Mouse (Mus musculus): Measurements from ENCODE around the gene Gpn3. TPM values are rescaled to one million over a fixed set of nuclear protein-coding genes. Genes with fewer than 3 reads are reported as not detected.
"Not testable (repeated sequence)": the region's sequence is repeated elsewhere in the genome, so short reads cannot be mapped to it uniquely, and the experiment has no call there.

Gpn3 gene
- total and polyA plus RNA-seq, 3 experiments: 24.6 to 48.0 (median 32.6) TPM

DNA sequence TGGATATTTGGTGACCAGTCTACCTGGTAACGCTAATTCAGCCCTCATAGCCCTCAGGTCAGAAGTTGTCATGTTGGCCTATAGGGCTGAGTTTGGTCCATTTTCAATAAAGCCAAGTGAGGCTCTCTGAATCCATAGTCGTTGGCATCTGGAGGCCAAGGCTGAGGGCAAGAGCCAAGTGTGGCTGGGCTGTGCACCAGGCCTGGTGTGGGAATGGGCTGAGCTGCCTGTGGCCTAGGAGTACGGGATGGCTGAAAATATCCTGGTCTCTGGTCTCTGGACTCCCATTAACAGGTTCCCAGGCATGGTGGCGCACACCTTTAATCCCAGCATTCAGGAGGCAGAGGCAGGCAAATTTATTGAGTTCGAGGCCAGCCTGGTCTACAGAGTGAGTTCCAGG lies 18.3 kb downstream of the Gpn3 start:
- no peak for DNase-seq

- DNase-seq: no peak
Measured at GRCm38 (mm10) chr5:122390671-122391070, 19.0 kb downstream of the Gpn3 start.

DNA sequence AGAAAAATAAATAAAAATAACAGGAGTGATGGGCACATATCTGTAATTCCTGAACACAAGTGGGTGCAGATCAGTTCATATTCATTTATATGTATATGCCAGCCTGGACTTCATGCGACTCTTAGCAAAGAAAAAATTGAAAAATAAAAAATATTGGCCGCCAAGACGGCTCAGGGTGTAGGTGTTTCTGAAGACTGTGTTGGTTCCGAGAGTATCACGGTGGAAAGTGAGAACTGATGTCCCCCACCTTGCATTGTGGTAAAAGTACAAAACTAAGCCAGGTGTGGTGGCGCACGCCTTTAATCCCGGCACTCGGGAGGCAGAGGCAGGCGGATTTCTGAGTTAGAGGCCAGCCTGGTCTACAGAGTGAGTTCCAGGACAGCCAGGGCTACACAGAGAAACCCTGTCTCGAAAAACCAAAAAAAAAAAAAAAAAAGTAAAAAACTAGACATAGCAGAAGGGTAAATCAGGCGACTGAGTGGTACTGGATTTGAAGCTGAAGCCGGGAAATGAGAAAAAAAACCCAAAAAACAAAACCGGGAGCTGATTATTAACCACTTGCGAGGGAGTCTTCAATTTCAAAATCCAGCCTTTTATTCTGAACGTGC lies 19.6 kb downstream of the Gpn3 start:
- no peak for DNase-seq

GRCm38 (mm10) chr5:122391786-122392180 lies 20.1 kb downstream of the Gpn3 start, which contains the start of gene Arpc3:
TSS of gene Arpc3 (plus strand) at chr5:122391878.
- peak; percentile 93 for DNase-seq

DNA sequence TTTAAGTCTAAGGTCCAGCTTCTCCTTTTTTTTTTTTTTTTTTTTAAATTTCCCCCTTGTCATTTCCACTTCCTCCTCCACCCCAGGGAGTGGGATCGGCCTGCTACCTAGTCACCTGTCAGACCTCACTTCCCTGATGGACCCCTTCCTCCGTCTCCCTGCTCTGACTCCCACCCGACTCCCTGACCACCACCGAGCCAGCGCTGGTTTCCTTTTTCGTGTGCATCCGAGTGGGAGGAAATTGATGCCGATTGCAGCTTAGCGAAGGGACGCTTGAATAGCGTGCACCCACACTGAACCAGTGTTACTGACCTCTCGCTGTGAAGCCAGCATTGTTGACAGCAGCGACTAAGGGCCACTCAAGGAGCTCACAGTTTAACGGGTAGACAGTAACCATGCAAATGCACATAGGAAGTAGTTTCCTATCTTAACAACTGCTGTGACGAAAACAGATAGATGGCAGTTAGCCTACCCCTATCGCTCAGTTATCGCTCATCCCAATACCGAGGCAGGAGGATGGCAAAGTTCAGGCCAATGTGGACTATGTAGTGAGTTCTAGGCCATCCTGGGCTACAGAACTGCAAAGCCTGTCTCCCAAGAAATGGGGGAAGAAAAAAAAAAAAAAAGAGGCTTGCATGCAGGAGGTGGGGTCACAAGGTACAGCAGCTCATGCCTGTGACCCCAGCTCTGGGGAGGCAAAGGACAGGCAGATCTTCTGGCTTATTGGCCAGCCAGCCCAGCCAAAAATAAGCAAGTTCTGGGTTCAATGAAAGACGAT lies 20.7 kb downstream of the Gpn3 start:
- DNase-seq: peak; percentile 40

DNA sequence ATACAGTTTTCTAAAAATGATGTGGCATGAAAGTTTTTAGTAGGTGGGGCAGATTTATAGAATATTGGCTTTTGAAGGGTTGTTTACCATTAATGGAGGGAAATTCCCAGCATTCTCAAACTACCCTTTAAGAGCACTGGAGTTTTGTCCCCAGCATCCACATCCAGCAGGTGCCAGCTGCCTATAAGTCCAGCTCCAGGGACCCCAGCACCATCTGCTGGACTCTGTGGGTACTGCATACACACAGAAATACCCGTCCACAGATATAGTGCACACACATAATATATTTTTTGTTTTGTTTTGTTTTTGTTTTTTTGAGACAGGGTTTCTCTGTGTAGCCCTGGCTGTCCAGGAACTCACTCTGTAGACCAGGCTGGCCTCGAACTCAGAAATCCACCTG lies 22.2 kb downstream of the Gpn3 start:
- peak; percentile 74 for DNase-seq

DNA sequence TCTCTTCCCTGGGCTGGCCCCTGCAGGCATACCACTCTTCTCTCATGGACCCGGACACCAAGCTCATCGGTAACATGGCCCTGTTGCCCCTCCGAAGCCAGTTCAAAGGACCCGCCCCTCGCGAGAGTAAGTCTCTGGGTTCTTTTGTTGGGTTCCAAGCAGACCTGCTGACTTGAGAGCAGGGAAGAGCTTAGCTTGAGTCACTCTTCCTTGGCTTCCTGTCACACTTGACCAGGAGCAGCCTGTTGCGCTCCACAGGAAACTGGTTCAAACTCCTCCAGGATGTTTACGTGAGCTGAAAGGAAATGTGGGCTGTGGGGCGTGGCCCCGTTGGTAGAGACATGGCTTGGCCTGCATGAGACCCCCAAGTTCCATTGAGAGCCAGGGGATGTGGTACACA lies 25.1 kb downstream of the Gpn3 start:
- peak; percentile 62 for DNase-seq

DNA sequence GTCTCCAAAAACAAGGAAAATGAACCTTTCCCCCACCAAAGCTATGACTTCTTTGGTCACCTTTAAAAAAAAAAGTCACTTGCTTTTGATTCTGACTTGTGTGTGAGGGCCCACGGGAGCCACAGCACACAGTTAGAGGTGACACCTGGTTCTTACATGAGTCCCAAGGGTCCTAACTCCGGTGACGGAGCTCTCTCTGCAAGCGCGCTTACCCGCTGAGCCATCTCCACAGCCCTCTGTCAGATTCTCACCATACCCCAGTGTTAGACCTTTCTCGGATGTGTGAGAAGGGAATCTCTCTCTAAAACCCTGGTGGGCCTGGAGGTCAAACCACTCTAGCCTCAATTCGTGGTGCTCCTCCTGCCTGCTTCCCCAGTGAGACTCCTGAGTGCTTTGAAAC lies 25.8 kb downstream of the Gpn3 start:
- DNase-seq: no peak

DNA sequence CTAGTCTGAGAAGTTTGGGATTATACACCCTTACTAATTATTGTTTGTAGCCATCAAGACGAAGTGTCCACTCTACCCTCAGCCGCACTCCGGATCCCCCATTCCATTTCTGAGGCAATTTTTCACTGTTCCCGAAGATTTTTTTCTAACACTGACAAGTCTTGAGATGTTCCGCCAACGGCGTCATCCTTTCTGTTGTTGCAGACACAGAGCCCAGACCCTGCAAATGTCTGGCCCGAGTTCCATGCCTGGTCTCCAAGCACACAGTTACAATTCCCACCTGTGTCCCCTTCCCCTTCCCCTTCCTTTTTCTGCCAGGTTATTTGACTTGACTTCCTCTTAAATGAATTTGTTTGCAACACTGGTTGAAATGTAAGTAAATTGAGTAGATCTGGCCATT lies 28.2 kb downstream of the Gpn3 start:
- DNase-seq: no peak

- peak; percentile 92 for DNase-seq
Measured at GRCm38 (mm10) chr5:122400628-122401302, 29.1 kb downstream of the Gpn3 start.

DNA sequence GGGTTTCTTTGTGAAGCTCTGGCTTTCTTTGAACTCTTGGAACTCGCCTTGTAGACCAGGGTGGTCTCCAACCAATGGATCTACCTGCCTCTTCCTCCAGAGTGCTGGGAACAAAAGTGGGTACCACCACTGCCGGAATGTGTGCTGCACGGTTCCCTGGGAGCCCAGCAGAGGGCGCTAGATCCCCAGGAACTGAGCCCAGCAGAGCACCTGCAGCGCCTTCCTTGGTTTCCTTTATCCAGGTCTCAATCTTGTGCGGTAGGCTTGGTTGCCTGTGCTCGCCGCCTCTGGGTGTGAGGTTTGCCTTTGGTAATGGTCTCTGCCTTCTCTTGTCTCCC lies 29.6 kb downstream of the Gpn3 start:
- DNase-seq: peak; percentile 77

DNA sequence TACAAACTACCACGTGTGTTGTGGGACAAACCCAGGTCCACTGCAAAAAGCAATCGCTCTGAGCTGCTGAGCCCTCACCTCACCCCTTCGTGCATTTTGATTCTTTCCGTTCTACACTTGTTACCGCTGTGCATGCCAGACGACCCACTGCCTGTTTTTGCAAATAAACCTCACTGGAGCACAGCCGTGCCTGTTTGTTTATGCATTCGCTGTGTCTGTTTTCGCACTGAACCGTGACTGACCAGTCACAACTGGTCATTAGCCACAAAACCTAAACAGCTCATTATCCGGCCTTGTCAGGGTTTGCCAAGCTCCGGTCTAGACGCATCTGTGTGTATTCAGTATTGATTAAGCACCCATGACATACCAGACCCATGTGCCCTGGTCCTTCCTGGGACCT lies 30.5 kb downstream of the Gpn3 start:
- no peak for DNase-seq

DNA sequence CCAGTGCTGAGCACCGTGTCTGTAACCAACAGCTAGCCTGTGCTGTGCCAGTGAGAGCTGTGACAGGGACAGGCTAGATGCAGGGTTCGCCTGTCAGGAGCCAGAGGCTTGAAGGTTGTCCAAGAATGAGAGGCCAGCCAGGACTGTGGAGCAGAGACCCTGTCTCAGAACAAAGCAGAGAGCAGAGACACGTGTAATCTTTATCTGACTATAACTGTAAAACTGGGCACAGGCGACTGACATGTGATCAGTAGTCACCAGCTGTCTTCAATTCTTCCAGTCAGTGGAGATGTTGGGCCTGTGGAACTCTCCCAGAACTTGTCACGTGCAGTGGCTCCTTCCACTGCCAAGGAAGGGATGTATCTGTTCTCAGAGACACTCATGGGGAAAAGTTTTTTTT lies 31.1 kb downstream of the Gpn3 start:
- DNase-seq: no peak

- DNase-seq: no peak
Measured at GRCm38 (mm10) chr5:122403362-122403761, 31.7 kb downstream of the Gpn3 start.

DNA sequence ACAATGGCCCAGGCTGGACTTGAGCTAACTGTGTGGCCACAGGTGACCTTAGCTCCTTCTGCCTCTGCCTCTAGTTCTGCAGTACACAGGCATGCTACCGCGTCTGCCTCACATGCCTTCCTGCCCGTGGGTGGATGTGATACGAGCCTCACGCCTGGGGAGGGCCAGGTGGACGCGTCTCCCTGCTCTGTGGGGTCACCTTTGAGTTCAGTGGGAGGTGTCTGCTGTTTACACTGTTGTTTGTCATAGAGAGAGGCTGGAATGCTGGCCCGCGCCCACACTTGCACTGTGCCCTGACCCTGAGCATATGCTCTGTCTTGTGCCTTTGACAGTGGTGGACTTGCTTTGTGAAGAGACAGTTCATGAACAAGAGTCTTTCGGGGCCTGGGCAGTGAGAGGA lies 33.9 kb downstream of the Gpn3 start:
- no peak for DNase-seq

GRCm38 (mm10) chr5:122409692-122410645 lies 38.3 kb downstream of the Gpn3 start:
- DNase-seq: no peak

DNA sequence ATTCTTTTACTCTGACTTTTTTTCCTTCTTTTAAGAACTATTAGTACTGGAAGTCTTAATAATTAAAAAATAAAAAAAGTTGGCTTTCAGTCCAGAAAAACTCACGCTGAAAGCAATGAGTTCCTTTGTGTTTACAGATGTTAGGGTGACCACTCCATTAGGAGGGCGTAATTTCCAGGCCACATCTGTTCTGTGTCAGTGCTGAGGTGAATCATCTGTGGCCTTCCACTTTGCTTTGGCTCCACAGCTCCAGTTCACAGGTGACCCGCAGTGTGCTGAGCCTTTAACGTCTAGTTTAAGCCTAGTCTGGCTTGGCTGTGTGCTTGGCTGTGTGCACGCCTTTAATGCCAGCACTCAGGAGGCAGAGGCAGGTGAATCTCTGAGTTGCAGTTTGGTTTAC lies 40.2 kb downstream of the Gpn3 start:
- no peak for DNase-seq

GRCm38 (mm10) chr5:122412826-122413225 lies 41.1 kb downstream of the Gpn3 start:
- DNase-seq: no peak

DNA sequence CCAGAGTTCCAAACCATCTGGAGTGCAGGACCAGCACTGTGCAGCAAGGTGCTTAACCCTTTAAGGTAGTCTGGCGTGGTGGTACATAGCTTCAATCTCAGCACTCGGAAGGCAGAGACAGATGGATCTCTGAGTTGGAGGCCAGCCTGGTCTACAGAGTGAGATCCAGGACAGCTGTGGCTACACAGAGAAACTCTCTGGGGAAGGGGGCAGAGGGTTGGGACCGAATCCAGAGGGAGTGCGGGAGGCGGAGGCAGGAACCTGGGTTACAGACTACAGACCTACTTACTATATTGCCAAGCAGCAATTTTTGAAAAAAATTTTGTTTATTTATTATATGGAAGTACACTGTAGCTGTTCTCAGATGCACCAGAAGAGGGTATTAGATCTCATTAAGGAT lies 42.7 kb downstream of the Gpn3 start:
- no peak for DNase-seq

GRCm38 (mm10) chr5:122415465-122415864 lies 43.8 kb downstream of the Gpn3 start:
- no peak for DNase-seq

- DNase-seq: not testable (repeated sequence)
Measured at GRCm38 (mm10) chr5:122420676-122421075, 49.0 kb downstream of the Gpn3 start.

Measured in adrenal gland, adult 2 months (tissue).